Comparison of ENCODE assay signal across 9 mouse cellular contexts in genomic region chr3:144242025-144242673, GRCm38 (mm10). TPM values are rescaled to one million over a fixed set of nuclear protein-coding genes. Genes with fewer than 3 reads are reported as not detected.
A peak's percentile ranks its signal among the peaks of the same experiment; 100 is the strongest.
DNase-seq lines count a peak whose midpoint lies in the region; ATAC-seq and TF ChIP-seq lines count a peak whose summit lies in the region.
"Had no signal": no experiment of that assay in that cellular context is flagged by ENCODE, and none has a peak within 500 bp of the region (broad histone marks: within the 10 kb centered on the region; RNA-seq: fewer than 3 reads in every experiment).

No protein-coding gene starts in this region.

- no peaks in the 10 kb centered on the region for H3K4me1 ChIP-seq in forebrain, postnatal 0 days (ENCODE audit: insufficient read depth)
- no peaks in the 10 kb centered on the region for H3K4me1 ChIP-seq in hindbrain, embryonic 16.5 days (ENCODE audit: control insufficient read depth, insufficient read depth, low read depth, low read length)
- H3K4me1 ChIP-seq in midbrain, embryonic 11.5 days (ENCODE audit: control insufficient read depth, insufficient read depth, low read length) = no peaks in the 10 kb centered on the region
- H3K4me1 ChIP-seq: midbrain, embryonic 12.5 days had no signal

- TF ChIP-seq CTCF in forebrain, postnatal 0 days (IDR thresholded peaks at IDR 0.05; ENCODE audit: low read depth) = peak; percentile 87
- TF ChIP-seq CTCF in left cerebral cortex, adult 2 months (IDR thresholded peaks at IDR 0.05) = peak; percentile 89

- no peaks in the 10 kb centered on the region for H3K9me3 ChIP-seq in forebrain, postnatal 0 days (ENCODE audit: low read length)
- H3K9me3 ChIP-seq in hindbrain, embryonic 16.5 days (ENCODE audit: control insufficient read depth, low read length) = no peaks in the 10 kb centered on the region
- H3K9me3 ChIP-seq in midbrain, embryonic 11.5 days (ENCODE audit: control insufficient read depth, low read length) = no peaks in the 10 kb centered on the region
- H3K9me3 ChIP-seq: midbrain, embryonic 12.5 days had no signal

- ATAC-seq in forebrain, postnatal 0 days = peak; percentile 72
- peak; percentile 48; the same call in 1 of the 2 replicates for ATAC-seq in hindbrain, embryonic 16.5 days
- ATAC-seq in midbrain, embryonic 11.5 days (ENCODE audit: low FRiP score) = peak; percentile 75
- ATAC-seq in erythroblast, adult 5-6 weeks (replicated peaks; ENCODE audit: low FRiP score, poor library complexity, severe bottlenecking) = no peak

- intact Hi-C loops in left cerebral cortex, adult 2 months (cut with DNase I) = loop anchor here (5.0 kb wide), 1 partner anchor 735 kb away; no protein-coding TSS in a partner anchor

- peak; percentile 71 for DNase-seq in T-cell, adult 2 months (ENCODE audit: low spot score)
- DNase-seq in cerebellum, adult 11 months = peak; percentile 32
- peak; percentile 91 for DNase-seq in forebrain, postnatal 0 days
- peak; percentile 80 to 85 for DNase-seq in left cerebral cortex, adult 2 months (ENCODE audit: extremely low spot score in 1 of 2, low spot score in 2 of 2)
- DNase-seq in midbrain, embryonic 11.5 days (ENCODE audit: low spot score, missing footprints) = peak; percentile 97
- peak; percentile 32 for DNase-seq in spleen, adult 12 weeks (ENCODE audit: low spot score)

- H3K36me3 ChIP-seq in forebrain, postnatal 0 days (ENCODE audit: insufficient read depth) = no peaks in the 10 kb centered on the region
- no peaks in the 10 kb centered on the region for H3K36me3 ChIP-seq in hindbrain, embryonic 16.5 days (ENCODE audit: control insufficient read depth, insufficient read depth, low read length)
- H3K36me3 ChIP-seq in midbrain, embryonic 11.5 days (ENCODE audit: control insufficient read depth, insufficient read depth, low read length) = no peaks in the 10 kb centered on the region
- H3K36me3 ChIP-seq: midbrain, embryonic 12.5 days had no signal

- no peaks in the 10 kb centered on the region; the same call in 1 of the 2 replicates for H3K27me3 ChIP-seq in forebrain, postnatal 0 days (ENCODE audit: insufficient read depth, low read length)
- H3K27me3 ChIP-seq in hindbrain, embryonic 16.5 days (replicated peaks; ENCODE audit: control insufficient read depth, insufficient read depth, low read length) = no peaks in the 10 kb centered on the region
- no peaks in the 10 kb centered on the region for H3K27me3 ChIP-seq in midbrain, embryonic 11.5 days (ENCODE audit: control insufficient read depth, insufficient read depth, low read length)
- H3K27me3 ChIP-seq: midbrain, embryonic 12.5 days had no signal

- 27% methylated on average over 15 of the region's 15 CpGs for WGBS in forebrain, postnatal 0 days
- WGBS in hindbrain, embryonic 16.5 days = 27% methylated on average over 15 of the region's 15 CpGs
- WGBS in midbrain, embryonic 11.5 days = 29% methylated on average over 15 of the region's 15 CpGs

- H3K27ac ChIP-seq in forebrain, postnatal 0 days (ENCODE audit: low read depth, low read length) = no peak overlapping the region
- H3K27ac ChIP-seq in hindbrain, embryonic 16.5 days (ENCODE audit: low read depth, low read length) = no peak overlapping the region
- H3K27ac ChIP-seq in left cerebral cortex, adult 2 months = no peak overlapping the region
- H3K27ac ChIP-seq in midbrain, embryonic 11.5 days (ENCODE audit: low read depth, low read length) = no peak overlapping the region
- H3K27ac ChIP-seq: midbrain, embryonic 12.5 days had no signal

- H3K4me2 ChIP-seq in forebrain, postnatal 0 days (ENCODE audit: low read depth) = no peak overlapping the region
- H3K4me2 ChIP-seq in hindbrain, embryonic 16.5 days (ENCODE audit: low read length) = no peak overlapping the region
- no peak overlapping the region for H3K4me2 ChIP-seq in midbrain, embryonic 11.5 days
- H3K4me2 ChIP-seq: midbrain, embryonic 12.5 days had no signal

- no peak overlapping the region for H3K4me3 ChIP-seq in forebrain, postnatal 0 days (ENCODE audit: low read depth, low read length)
- H3K4me3 ChIP-seq in hindbrain, embryonic 16.5 days (ENCODE audit: low read length) = no peak overlapping the region
- H3K4me3 ChIP-seq in left cerebral cortex, adult 2 months = no peak overlapping the region
- no peak overlapping the region for H3K4me3 ChIP-seq in midbrain, embryonic 11.5 days (ENCODE audit: low read depth, low read length)
- H3K4me3 ChIP-seq: midbrain, embryonic 12.5 days had no signal

- no peak overlapping the region for H3K9ac ChIP-seq in forebrain, postnatal 0 days
- no peak overlapping the region for H3K9ac ChIP-seq in hindbrain, embryonic 16.5 days (ENCODE audit: low read depth, low read length)
- no peak overlapping the region for H3K9ac ChIP-seq in midbrain, embryonic 11.5 days (ENCODE audit: low read length)
- H3K9ac ChIP-seq: midbrain, embryonic 12.5 days had no signal

RNA-seq across cellular contexts. Expression of gene Lmo4, which starts 37.1 kb away (rescaled TPM):
- total RNA-seq in forebrain, postnatal 0 days (2014; rRNA removed) = 256 and 302 TPM in 2 replicates
- polyA plus RNA-seq in forebrain, postnatal 0 days (2015; fragmentation: Nextera tagmentation; extraction: Ambion mirVana) = 234 and 258 TPM in 2 replicates
- 132 and 159 TPM in 2 replicates for polyA plus RNA-seq in hindbrain, embryonic 16.5 days (2015; fragmentation: Nextera tagmentation; extraction: Ambion mirVana)
- 100 to 1,000 TPM; 294 to 324 TPM for total RNA-seq in left cerebral cortex, adult 2 months (2021)
- 41.5 and 49.0 TPM in 2 replicates for polyA plus RNA-seq in midbrain, embryonic 11.5 days (2014; fragmentation: Nextera tagmentation; extraction: Ambion mirVana)
- 64.8 and 103 TPM in 2 replicates for total RNA-seq in erythroblast, adult 5-6 weeks (2015; ENCODE audit: low replicate concordance)
- total RNA-seq in erythroblast, adult 5-6 weeks (2017; ENCODE audit: low replicate concordance) = 21.9 and 22.7 TPM in 2 replicates

Comparison
In these comparisons a context has a peak if more than half of its experiments do, and no peak if none do; other contexts are left out.
1. DNase-seq: peak in every context shown above with its lines; median percentile 97 in midbrain, embryonic 11.5 days; 91 in forebrain, postnatal 0 days; 82 in left cerebral cortex, adult 2 months; 71 in T-cell, adult 2 months; 32 in cerebellum, adult 11 months; 32 in spleen, adult 12 weeks.